Mouse (Mus musculus) heart, postnatal 25 days (tissue): ENCODE results near the gene Pinlyp. TPM values are rescaled to one million over a fixed set of nuclear protein-coding genes. Genes with fewer than 3 reads are reported as not detected.

ENCODE experiments used
- DNase-seq: peaks from one replicate; pipeline ENCODE4 v3.0.0; 2022; ENCODE audit warnings: low spot score
- intact Hi-C: fragments of 180-260 bp; cut with DNase I; formaldehyde crosslinking; loops from one replicate; pipeline ENCODE4 v1.15.1; 2025
- total RNA-seq, 2 experiments: library from RNA; stranded (reverse); gene quantifications; 2 replicates each; pipeline ENCODE4 v1.2.3; 2021

The Pinlyp gene
- total RNA-seq, 2 experiments from 2014 or later = not detected

- DNase-seq = no peak
- intact Hi-C loops = no loop called here
These were observed 45.0 kb downstream of the Pinlyp start for GRCm38 (mm10) chr7:24500929-24501328.

- intact Hi-C loops = no loop called here
- DNase-seq = no peak
These were observed 45.9 kb downstream of the Pinlyp start for GRCm38 (mm10) chr7:24499856-24500577.

Other genes starting within 250 kb of the Pinlyp start
- 1 to 10 TPM; 3.1 to 4.5 TPM for gene Zfp61, start 244.9 kb downstream of the Pinlyp start, total RNA-seq
- 1 to 10 TPM; 1.8 to 2.5 TPM for gene Zfp94, start 229.5 kb downstream of the Pinlyp start, total RNA-seq
- not detected for gene Tescl, start 212.2 kb downstream of the Pinlyp start, total RNA-seq
- gene Lypd5, start 196.9 kb downstream of the Pinlyp start, total RNA-seq = not detected
- gene Kcnn4, start 175.9 kb downstream of the Pinlyp start, total RNA-seq = under 1 TPM; 0.70 to 0.81 TPM
- 1 to 10 TPM; 7.6 TPM for gene Smg9, start 146.5 kb downstream of the Pinlyp start, total RNA-seq
- not detected for gene Irgc1, start 93.8 kb downstream of the Pinlyp start, total RNA-seq
- 1 to 10 TPM; 2.1 to 2.2 TPM for gene Plaur, start 83.6 kb downstream of the Pinlyp start, total RNA-seq
- gene Cadm4, start 64.1 kb downstream of the Pinlyp start, total RNA-seq = 10 to 100 TPM; 13.1 to 13.9 TPM
- 10 to 100 TPM; 15.1 to 15.6 TPM for gene Zfp428, start 39.1 kb downstream of the Pinlyp start, total RNA-seq
- gene AC161166.1, start 33.7 kb downstream of the Pinlyp start, total RNA-seq = not detected
- gene Irgq, start 15.4 kb downstream of the Pinlyp start, total RNA-seq = 10 to 100 TPM; 15.7 to 18.2 TPM
- 10 to 100 TPM; 27.8 to 27.9 TPM for gene Xrcc1, start 171 bp upstream of the Pinlyp start, total RNA-seq
- gene Ethe1, start 41.4 kb upstream of the Pinlyp start, total RNA-seq = 10 to 100 TPM; 44.6 to 49.1 TPM
- gene Zfp575, start 41.5 kb upstream of the Pinlyp start, total RNA-seq = under 1 TPM; 0.08 to 0.17 TPM
- gene Phldb3, start 64.6 kb upstream of the Pinlyp start, total RNA-seq = under 1 TPM; 0.50 to 0.57 TPM
- gene Lypd3, start 90.4 kb upstream of the Pinlyp start, total RNA-seq = not detected
- not detected for gene Tex101, start 130.6 kb upstream of the Pinlyp start, total RNA-seq
- gene BC049730, start 163.1 kb upstream of the Pinlyp start, total RNA-seq = not detected
- gene Gm4763, start 180.8 kb upstream of the Pinlyp start, total RNA-seq = not detected
- gene Cd177, start 214.2 kb upstream of the Pinlyp start, total RNA-seq = under 1 TPM in 1 of 2 experiments, not detected in 1; 0.08 TPM
- gene Ceacam10, start 231.1 kb upstream of the Pinlyp start, total RNA-seq = not detected